Mouse (Mus musculus) lung, adult 2 months (tissue): ENCODE data around the gene Atg7.

Experiments
- CTCF ChIP-seq: fragments of 200-500 bp; IDR thresholded peaks from 2 replicates; pipeline ENCODE4 v1.5.1; 2011; ENCODE audit warnings: mild to moderate bottlenecking, low read length, control low read depth; ENCODE audit not compliant: insufficient read depth
- POLR2A ChIP-seq: fragments of 200-500 bp; IDR thresholded peaks from 2 replicates; pipeline ENCODE4 v1.6.1; 2011; ENCODE audit warnings: low read depth, mild to moderate bottlenecking, control low read depth, low read length, borderline replicate concordance; ENCODE audit errors: extremely low read depth

GRCm38 (mm10) chr6:114907459-114907858 is 264.6 kb downstream of the Atg7 start:
- TF ChIP-seq CTCF: no peak
- no peak for TF ChIP-seq POLR2A
